8 mouse cellular contexts compared by ENCODE assay signal in genomic region chr3:139074484-139075211, GRCm38 (mm10). TPM values are rescaled to one million over a fixed set of nuclear protein-coding genes. Genes with fewer than 3 reads are reported as not detected.
A peak's percentile ranks its signal among the peaks of the same experiment; 100 is the strongest.
DNase-seq lines count a peak whose midpoint lies in the region; ATAC-seq and TF ChIP-seq lines count a peak whose summit lies in the region.

TSS of gene Rap1gds1 (minus strand) at chr3:139075201.

- peaks cover 43% of the 10 kb centered on the region for H3K79me2 ChIP-seq in myocyte (ENCODE audit: control insufficient read depth, insufficient read depth)

- H3K27me3 ChIP-seq in heart, embryonic 11.5 days (ENCODE audit: control insufficient read depth, insufficient read depth, low read length) = no peaks in the 10 kb centered on the region
- H3K27me3 ChIP-seq in kidney, embryonic 16.5 days (ENCODE audit: insufficient read depth, low read length) = no peaks in the 10 kb centered on the region
- H3K27me3 ChIP-seq in liver, embryonic 11.5 days (replicated peaks; ENCODE audit: control insufficient read depth, insufficient read depth, low read length) = no peaks in the 10 kb centered on the region
- H3K27me3 ChIP-seq in myocyte (ENCODE audit: control insufficient read depth, insufficient read depth, insufficient read length) = no peaks in the 10 kb centered on the region

- peak within 1 kb of the TSS; percentile 71 for H3ac ChIP-seq in myocyte (ENCODE audit: control insufficient read depth, insufficient read length)

- peak within 1 kb of the TSS; percentile 96 for H3K9ac ChIP-seq in heart, embryonic 11.5 days (ENCODE audit: low read depth, low read length)
- peak within 1 kb of the TSS; percentile 90 for H3K9ac ChIP-seq in kidney, embryonic 16.5 days (replicated peaks; ENCODE audit: low read length)
- H3K9ac ChIP-seq in liver, embryonic 11.5 days (ENCODE audit: low read depth, low read length) = peak within 1 kb of the TSS; percentile 93

- WGBS in heart, embryonic 11.5 days (ENCODE audit: insufficient replicate concordance) = under 1% methylated on average over 83 of the region's 97 CpGs
- WGBS in kidney, embryonic 16.5 days = under 1% methylated on average over 57 of the region's 97 CpGs
- WGBS in liver, embryonic 11.5 days = under 1% methylated on average over 79 of the region's 97 CpGs

- H3K4me1 ChIP-seq in heart, embryonic 11.5 days (ENCODE audit: control insufficient read depth, insufficient read depth, low read length) = no peaks in the 10 kb centered on the region
- peaks cover 20% of the 10 kb centered on the region for H3K4me1 ChIP-seq in kidney, embryonic 16.5 days (ENCODE audit: insufficient read depth, low read length)
- peaks cover 4% of the 10 kb centered on the region; the same call in 1 of the 2 replicates for H3K4me1 ChIP-seq in liver, embryonic 11.5 days (replicated peaks; ENCODE audit: control insufficient read depth, insufficient read depth, low read length)

- H3K4me2 ChIP-seq in heart, embryonic 11.5 days = peak within 1 kb of the TSS; percentile 85
- peak within 1 kb of the TSS; percentile 93 for H3K4me2 ChIP-seq in kidney, embryonic 16.5 days (replicated peaks; ENCODE audit: low read depth, low read length)
- peak within 1 kb of the TSS; percentile 93 for H3K4me2 ChIP-seq in liver, embryonic 11.5 days
- peak within 1 kb of the TSS; percentile 82 for H3K4me2 ChIP-seq in myocyte (ENCODE audit: low read depth)

- 0 out of 2 replicates have a peak, but pooled peaks cover 2% of the 10 kb centered on the region for H3K9me3 ChIP-seq in heart, embryonic 11.5 days (replicated peaks; ENCODE audit: control insufficient read depth, low read length)
- no peaks in the 10 kb centered on the region for H3K9me3 ChIP-seq in kidney, embryonic 16.5 days (ENCODE audit: low read length)
- H3K9me3 ChIP-seq in liver, embryonic 11.5 days (ENCODE audit: control insufficient read depth, low read length) = no peaks in the 10 kb centered on the region

- no peaks in the 10 kb centered on the region for H3K36me3 ChIP-seq in heart, embryonic 11.5 days (ENCODE audit: control insufficient read depth, insufficient read depth, low read length)
- H3K36me3 ChIP-seq in kidney, embryonic 16.5 days (ENCODE audit: insufficient read depth, low read length) = no peaks in the 10 kb centered on the region
- H3K36me3 ChIP-seq in liver, embryonic 11.5 days (ENCODE audit: control insufficient read depth, insufficient read depth, low read length) = no peaks in the 10 kb centered on the region
- no peaks in the 10 kb centered on the region for H3K36me3 ChIP-seq in myocyte (ENCODE audit: control insufficient read depth, insufficient read depth)

- DNase-seq in B cell, adult 2 months = peak; percentile 67 to 72
- DNase-seq in brain, adult 2 months (ENCODE audit: low read depth, low spot score) = peak; percentile 57
- DNase-seq in liver, embryonic 11.5 days (ENCODE audit: low spot score) = peak; percentile 81
- peak; percentile 49 to 82 for DNase-seq in spleen, postnatal 4 days (ENCODE audit: low spot score in 2 of 2)

- ATAC-seq in erythroblast, adult 5-6 weeks (replicated peaks; ENCODE audit: low FRiP score, poor library complexity, severe bottlenecking) = peak; percentile 58
- ATAC-seq in heart, embryonic 11.5 days (replicated peaks; ENCODE audit: insufficient number of reproducible peaks, low FRiP score, low TSS enrichment) = peak; percentile 70
- peak; percentile 56 for ATAC-seq in kidney, embryonic 16.5 days (ENCODE audit: low FRiP score, low TSS enrichment)
- ATAC-seq in liver, embryonic 11.5 days (replicated peaks; ENCODE audit: low FRiP score) = peak; percentile 60

- H3K27ac ChIP-seq in heart, embryonic 11.5 days (ENCODE audit: low read depth, low read length) = peak within 1 kb of the TSS; percentile 99
- peak within 1 kb of the TSS; percentile 94 for H3K27ac ChIP-seq in kidney, embryonic 16.5 days (ENCODE audit: low read length)
- H3K27ac ChIP-seq in liver, embryonic 11.5 days (ENCODE audit: low read depth, low read length) = peak within 1 kb of the TSS; percentile 94

- TF ChIP-seq POLR2A in myocyte (IDR thresholded peaks at IDR 0.05; ENCODE audit: insufficient read length, low read depth) = peak; percentile 11

- H3K4me3 ChIP-seq in heart, embryonic 11.5 days (ENCODE audit: low read depth, low read length) = peak within 1 kb of the TSS; percentile 92
- H3K4me3 ChIP-seq in kidney, embryonic 16.5 days (ENCODE audit: low read length) = peak within 1 kb of the TSS; percentile 76
- peak within 1 kb of the TSS; percentile 92 for H3K4me3 ChIP-seq in liver, embryonic 11.5 days (ENCODE audit: low read depth, low read length)
- peak within 1 kb of the TSS; percentile 47 for H3K4me3 ChIP-seq in myocyte

TF ChIP-seq in myocyte, 11 proteins besides CTCF, POLR2A, EP300 and RAD21:
- TF ChIP-seq MAX (IDR thresholded peaks at IDR 0.05; ENCODE audit: low read depth) = no peak
- no peak for TF ChIP-seq CEBPB (IDR thresholded peaks at IDR 0.05; ENCODE audit: insufficient read depth, poor library complexity, severe bottlenecking)
- no peak for TF ChIP-seq USF1 (IDR thresholded peaks at IDR 0.05; ENCODE audit: low read depth)
- no peak for TF ChIP-seq TCF3 (IDR thresholded peaks at IDR 0.05; ENCODE audit: insufficient read length, low read depth)
- no peak for TF ChIP-seq TCF12 (IDR thresholded peaks at IDR 0.05; ENCODE audit: insufficient read depth, poor library complexity, severe bottlenecking)
- TF ChIP-seq SRF (IDR thresholded peaks at IDR 0.05; ENCODE audit: control insufficient read depth, insufficient read length, low read depth) = no peak
- TF ChIP-seq POLR2AphosphoS2 (IDR thresholded peaks at IDR 0.05; ENCODE audit: insufficient read length, low read depth) = peak; percentile 47
- peak in 1 of 3 experiments; percentile 4 for TF ChIP-seq MYOD1 (IDR thresholded peaks at IDR 0.05; ENCODE audit: control insufficient read depth in 1 of 3, insufficient read length in 2 of 3, low read depth in 2 of 3)
- no peak for TF ChIP-seq REST (IDR thresholded peaks at IDR 0.05; ENCODE audit: insufficient read depth, insufficient read length)
- peak in 1 of 3 experiments; percentile 6 for TF ChIP-seq MYOG (IDR thresholded peaks at IDR 0.05; ENCODE audit: control insufficient read depth in 1 of 3, insufficient read depth in 1 of 3, insufficient read length in 2 of 3, low read depth in 2 of 3)
- no peak for TF ChIP-seq E2F4 (IDR thresholded peaks at IDR 0.05; ENCODE audit: insufficient read depth)

RNA-seq across cellular contexts. Expression of gene Rap1gds1, which starts in this region (rescaled TPM):
- total RNA-seq in erythroblast, adult 5-6 weeks (2015; ENCODE audit: low replicate concordance) = 21.7 and 25.9 TPM in 2 replicates
- total RNA-seq in erythroblast, adult 5-6 weeks (2017; ENCODE audit: low replicate concordance) = 6.0 and 6.8 TPM in 2 replicates
- 50.3 and 55.5 TPM in 2 replicates for polyA plus RNA-seq in heart, embryonic 11.5 days (2014; fragmentation: Nextera tagmentation; extraction: Ambion mirVana)
- polyA plus RNA-seq in kidney, embryonic 16.5 days (2015; fragmentation: Nextera tagmentation; extraction: Ambion mirVana) = 60.1 and 62.8 TPM in 2 replicates
- polyA plus RNA-seq in liver, embryonic 11.5 days (2014; fragmentation: Nextera tagmentation; extraction: Ambion mirVana) = 44.1 and 50.0 TPM in 2 replicates
- 40.1 TPM for polyA plus RNA-seq in myocyte (2012; fragmentation: generic; extraction: Trizol)

Comparison
In these comparisons a context has a peak if more than half of its experiments do, and no peak if none do; other contexts are left out.
1. Peak in every context shown above with its lines: DNase-seq, ATAC-seq, H3K4me3 ChIP-seq and H3K27ac ChIP-seq.